Mouse (Mus musculus) cerebellum, postnatal 14 days (tissue): ENCODE data around the gene Gm20909.
"Not testable (repeated sequence)": the region's sequence is repeated elsewhere in the genome, so short reads cannot be mapped to it uniquely, and the experiment has no call there.

Source experiments
- DNase-seq, 2 experiments: peaks; one replicate each; pipeline ENCODE4 v3.0.0; 2021; ENCODE audit warnings: mixed read lengths in 2 of 2

The Gm20909 gene

GRCm38 (mm10) chrY:21164270-21164669 lies at the start of gene Gm20909:
Gene Gm20909, plus strand, starts transcription at chrY:21164570.
- not testable (repeated sequence) for DNase-seq
